Mouse (Mus musculus): ENCODE data around the gene Rnf169. TPM values are rescaled to one million over a fixed set of nuclear protein-coding genes. Genes with fewer than 3 reads are reported as not detected.
A peak's percentile ranks its signal among the peaks of the same experiment; 100 is the strongest.

The Rnf169 gene
- 10 to 100 TPM; 26.6 to 28.2 TPM for total RNA-seq (2021)
- long read RNA-seq, experiment 1, partial matches to known transcripts, result 2 of 4 reads
- long read RNA-seq, experiment 1, other reads (novel, unspliced or antisense), result 2 of 4 reads
- long read RNA-seq, experiment 2, full-length matches to known transcripts, result 1 of 7 reads
- long read RNA-seq, experiment 2, partial matches to known transcripts, result 1 of 7 reads
- long read RNA-seq, experiment 2, other reads (novel, unspliced or antisense), result 5 of 7 reads

- Histone ChIP-seq H3K4me3 (peak within 1 kb of the TSS; percentile 78), H3K27ac (peak within 1 kb of the TSS; percentile 98)
- no peak for TF ChIP-seq CTCF (conservative IDR thresholded peaks at IDR 0.05)
- DNase-seq (ENCODE audit: low spot score in 2 of 2), result peak; percentile 89 to 96
Measured at GRCm38 (mm10) chr7:99980132-99980591, at the start of gene Rnf169. TSS of gene Rnf169 (minus strand) at chr7:99980448.

GRCm38 (mm10) chr7:100029307-100029706, 49.1 kb upstream of the Rnf169 start:
- DNase-seq (ENCODE audit: low spot score in 2 of 2), result no peak
- H3K4me3 ChIP-seq, result no peak overlapping the region
- peak; percentile 69 for TF ChIP-seq CTCF (conservative IDR thresholded peaks at IDR 0.05)
- no peak overlapping the region for H3K27ac ChIP-seq

GRCm38 (mm10) chr7:100027353-100027752, 47.1 kb upstream of the Rnf169 start:
- TF ChIP-seq CTCF (conservative IDR thresholded peaks at IDR 0.05), result no peak
- Histone ChIP-seq H3K27ac (no peak overlapping the region), H3K4me3 (no peak overlapping the region)
- no peak for DNase-seq (ENCODE audit: low spot score in 2 of 2)

GRCm38 (mm10) chr7:100017056-100017455, 36.8 kb upstream of the Rnf169 start:
- TF ChIP-seq CTCF (conservative IDR thresholded peaks at IDR 0.05), result no peak
- Histone ChIP-seq H3K4me3 (no peak overlapping the region), H3K27ac (no peak overlapping the region)
- peak in 1 of 2 experiments; percentile 7 for DNase-seq (ENCODE audit: low spot score in 2 of 2)

GRCm38 (mm10) chr7:100014123-100014600, 33.9 kb upstream of the Rnf169 start:
- no peak for TF ChIP-seq CTCF (conservative IDR thresholded peaks at IDR 0.05)
- Histone ChIP-seq H3K4me3 (no peak overlapping the region), H3K27ac (no peak overlapping the region)
- no peak for DNase-seq (ENCODE audit: low spot score in 2 of 2)

- no peak overlapping the region for H3K4me3 ChIP-seq
- DNase-seq (ENCODE audit: low spot score in 2 of 2), result no peak
- TF ChIP-seq CTCF (conservative IDR thresholded peaks at IDR 0.05), result no peak
- H3K27ac ChIP-seq, result no peak overlapping the region
Measured at GRCm38 (mm10) chr7:100012515-100012914, 32.3 kb upstream of the Rnf169 start.

GRCm38 (mm10) chr7:100012085-100012484, 31.8 kb upstream of the Rnf169 start:
- H3K4me3 ChIP-seq, result no peak overlapping the region
- no peak for DNase-seq (ENCODE audit: low spot score in 2 of 2)
- no peak overlapping the region for H3K27ac ChIP-seq
- no peak for TF ChIP-seq CTCF (conservative IDR thresholded peaks at IDR 0.05)

- no peak overlapping the region for H3K27ac ChIP-seq
- no peak for DNase-seq (ENCODE audit: low spot score in 2 of 2)
- H3K4me3 ChIP-seq, result no peak overlapping the region
- TF ChIP-seq CTCF (conservative IDR thresholded peaks at IDR 0.05), result no peak
Measured at GRCm38 (mm10) chr7:100010711-100011110, 30.5 kb upstream of the Rnf169 start.

GRCm38 (mm10) chr7:100009640-100010039, 29.4 kb upstream of the Rnf169 start:
- peak; percentile 93 for TF ChIP-seq CTCF (conservative IDR thresholded peaks at IDR 0.05)
- Histone ChIP-seq H3K27ac (no peak overlapping the region), H3K4me3 (no peak overlapping the region)
- peak; percentile 37 to 63 for DNase-seq (ENCODE audit: low spot score in 2 of 2)

- DNase-seq (ENCODE audit: low spot score in 2 of 2), result no peak
- no peak overlapping the region for H3K4me3 ChIP-seq
- H3K27ac ChIP-seq, result no peak overlapping the region
- TF ChIP-seq CTCF (conservative IDR thresholded peaks at IDR 0.05), result no peak
Measured at GRCm38 (mm10) chr7:100008765-100009164, 28.5 kb upstream of the Rnf169 start.

GRCm38 (mm10) chr7:100006411-100006810, 26.2 kb upstream of the Rnf169 start:
- DNase-seq (ENCODE audit: low spot score in 2 of 2), result no peak
- H3K27ac ChIP-seq, result no peak overlapping the region
- H3K4me3 ChIP-seq, result no peak overlapping the region
- TF ChIP-seq CTCF (conservative IDR thresholded peaks at IDR 0.05), result no peak

GRCm38 (mm10) chr7:100005790-100006189, 25.5 kb upstream of the Rnf169 start, which contains the start of gene Chrdl2:
TSS of gene Chrdl2 (plus strand) at chr7:100006172.
- Histone ChIP-seq H3K4me3 (peak within 1 kb of the TSS; percentile 52), H3K27ac (no peak within 1 kb of the TSS)
- DNase-seq (ENCODE audit: low spot score in 2 of 2), result peak in 1 of 2 experiments; percentile 34
- TF ChIP-seq CTCF (conservative IDR thresholded peaks at IDR 0.05), result no peak

- no peak for DNase-seq (ENCODE audit: low spot score in 2 of 2)
- TF ChIP-seq CTCF (conservative IDR thresholded peaks at IDR 0.05), result peak; percentile 69
- Histone ChIP-seq H3K4me3 (no peak overlapping the region), H3K27ac (no peak overlapping the region)
Measured at GRCm38 (mm10) chr7:100003781-100004180, 23.5 kb upstream of the Rnf169 start.

GRCm38 (mm10) chr7:99998668-99999067, 18.4 kb upstream of the Rnf169 start:
- TF ChIP-seq CTCF (conservative IDR thresholded peaks at IDR 0.05), result no peak
- H3K4me3 ChIP-seq, result no peak overlapping the region
- no peak for DNase-seq (ENCODE audit: low spot score in 2 of 2)
- H3K27ac ChIP-seq, result no peak overlapping the region

All from layer of hippocampus, adult 2 months (tissue).